Mouse (Mus musculus): ENCODE measurements around the gene Olfr969.

- TF ChIP-seq CTCF (IDR thresholded peaks at IDR 0.05; ENCODE audit: control insufficient read depth, insufficient read depth, low read length) (no peak), POLR2A (IDR thresholded peaks at IDR 0.05; ENCODE audit: borderline replicate concordance, control insufficient read depth, low read depth, low read length) (no peak)
These were observed at the start of gene Olfr969 for GRCm38 (mm10) chr9:39790558-39790957.

All from bone marrow, adult 2 months (tissue).